Mouse (Mus musculus) kidney, adult 2 months (tissue): ENCODE data around the gene Celf2.

Experiments used
- CTCF ChIP-seq: fragments of 200-500 bp; conservative IDR thresholded peaks from 2 replicates; pipeline ENCODE4 v1.5.1; 2011; ENCODE audit warnings: low read depth, mild to moderate bottlenecking, control low read depth, low read length, moderate library complexity, mixed read lengths; ENCODE audit not compliant: insufficient read depth, insufficient read length
- POLR2A ChIP-seq: fragments of 200-500 bp; IDR thresholded peaks from one replicate; pipeline ENCODE4 v1.6.1; 2011; ENCODE audit warnings: low read depth, low read length, control low read depth

- TF ChIP-seq CTCF (no peak), POLR2A (no peak)
Observed at GRCm38 (mm10) chr2:7273214-7273613, 236.1 kb downstream of the Celf2 start.
